Mouse (Mus musculus): Measurements from ENCODE around the gene Tpo. TPM values are rescaled to one million over a fixed set of nuclear protein-coding genes. Genes with fewer than 3 reads are reported as not detected.

Gene Tpo
- polyA plus RNA-seq (2014; fragmentation: Nextera tagmentation; extraction: Ambion mirVana), result not detected in 2 replicates

DNA sequence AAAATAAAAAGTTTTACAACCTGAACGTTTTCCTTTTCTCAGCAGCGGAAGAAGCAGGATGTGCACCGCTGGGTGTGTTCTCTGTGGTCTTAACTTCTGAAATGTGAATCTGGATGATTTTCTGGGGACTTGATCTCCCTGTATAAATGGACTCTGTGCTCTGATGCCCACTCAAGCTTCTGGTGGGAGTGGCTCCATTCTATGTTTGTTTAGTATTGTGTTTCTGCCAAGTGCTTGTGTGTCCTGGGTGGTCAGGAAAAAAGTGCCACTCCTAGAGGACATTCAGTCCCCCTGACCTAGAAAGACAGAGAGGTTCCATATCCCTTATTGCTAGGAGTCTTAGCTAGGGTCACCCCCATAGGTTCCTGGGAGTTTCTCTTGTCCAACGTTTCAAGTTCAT, at the start of gene Tpo:
Gene Tpo, minus strand, starts transcription at position 101 of the 400 bp plus-strand sequence.
- Histone ChIP-seq H3K9ac (ENCODE audit: low read length) (no peak within 1 kb of the TSS), H3K27ac (ENCODE audit: low read depth, low read length) (no peak within 1 kb of the TSS), H3K4me2 (no peak within 1 kb of the TSS), H3K4me3 (ENCODE audit: low read depth, low read length) (no peak within 1 kb of the TSS), H3K9me3 (ENCODE audit: control insufficient read depth, low read length) (no peaks in the 10 kb centered on the region), H3K36me3 (ENCODE audit: control insufficient read depth, insufficient read depth, low read length) (no peaks in the 10 kb centered on the region), H3K27me3 (ENCODE audit: control insufficient read depth, insufficient read depth, low read length) (no peaks in the 10 kb centered on the region), H3K4me1 (ENCODE audit: control insufficient read depth, insufficient read depth, low read length) (no peaks in the 10 kb centered on the region)
- DNase-seq (ENCODE audit: low spot score, missing footprints) (no peak), ATAC-seq (ENCODE audit: low FRiP score) (no peak)
- WGBS, result 96% methylated on average over 4 of the region's 4 CpGs

- ATAC-seq (ENCODE audit: low FRiP score) (no peak), DNase-seq (ENCODE audit: low spot score, missing footprints) (no peak)
- no peak overlapping the region for H3K4me2 ChIP-seq
- no peak overlapping the region for H3K9ac ChIP-seq (ENCODE audit: low read length)
- no peaks in the 10 kb centered on the region for H3K36me3 ChIP-seq (ENCODE audit: control insufficient read depth, insufficient read depth, low read length)
- no peaks in the 10 kb centered on the region for H3K9me3 ChIP-seq (ENCODE audit: control insufficient read depth, low read length)
- H3K27me3 ChIP-seq (ENCODE audit: control insufficient read depth, insufficient read depth, low read length), result no peaks in the 10 kb centered on the region
- 93% methylated on average over 3 of the region's 3 CpGs for WGBS
- H3K27ac ChIP-seq (ENCODE audit: low read depth, low read length), result no peak overlapping the region
- no peak overlapping the region for H3K4me3 ChIP-seq (ENCODE audit: low read depth, low read length)
- no peaks in the 10 kb centered on the region for H3K4me1 ChIP-seq (ENCODE audit: control insufficient read depth, insufficient read depth, low read length)
Measured at GRCm38 (mm10) chr12:30181721-30182120, 49.3 kb upstream of the Tpo start.

GRCm38 (mm10) chr12:30179623-30180022, 47.2 kb upstream of the Tpo start:
- DNase-seq (ENCODE audit: low spot score, missing footprints), result no peak

GRCm38 (mm10) chr12:30177966-30178365, 45.5 kb upstream of the Tpo start:
- ATAC-seq (ENCODE audit: low FRiP score), result no peak
- Histone ChIP-seq H3K36me3 (ENCODE audit: control insufficient read depth, insufficient read depth, low read length) (no peaks in the 10 kb centered on the region), H3K9me3 (ENCODE audit: control insufficient read depth, low read length) (no peaks in the 10 kb centered on the region), H3K4me2 (no peak overlapping the region), H3K27me3 (ENCODE audit: control insufficient read depth, insufficient read depth, low read length) (no peaks in the 10 kb centered on the region), H3K27ac (ENCODE audit: low read depth, low read length) (no peak overlapping the region), H3K4me3 (ENCODE audit: low read depth, low read length) (no peak overlapping the region), H3K4me1 (ENCODE audit: control insufficient read depth, insufficient read depth, low read length) (no peaks in the 10 kb centered on the region), H3K9ac (ENCODE audit: low read length) (no peak overlapping the region)
- 90% methylated on average over 6 of the region's 6 CpGs for whole genome bisulfite sequencing
- DNase-seq (ENCODE audit: low spot score, missing footprints), result no peak

More at GRCm38 (mm10) chr12:30179623-30180022, 47.2 kb upstream of the Tpo start:
- no peaks in the 10 kb centered on the region for H3K9me3 ChIP-seq (ENCODE audit: control insufficient read depth, low read length)
- no peak overlapping the region for H3K9ac ChIP-seq (ENCODE audit: low read length)
- no peak overlapping the region for H3K27ac ChIP-seq (ENCODE audit: low read depth, low read length)
- H3K27me3 ChIP-seq (ENCODE audit: control insufficient read depth, insufficient read depth, low read length), result no peaks in the 10 kb centered on the region
- H3K4me2 ChIP-seq, result no peak overlapping the region
- no peaks in the 10 kb centered on the region for H3K36me3 ChIP-seq (ENCODE audit: control insufficient read depth, insufficient read depth, low read length)
- H3K4me3 ChIP-seq (ENCODE audit: low read depth, low read length), result no peak overlapping the region
- H3K4me1 ChIP-seq (ENCODE audit: control insufficient read depth, insufficient read depth, low read length), result no peaks in the 10 kb centered on the region
- WGBS, result 78% methylated on average over 1 of the region's 1 CpGs
- no peak for ATAC-seq (ENCODE audit: low FRiP score)

- no peak for DNase-seq (ENCODE audit: low spot score, missing footprints)
- 84% methylated on average over 2 of the region's 2 CpGs for WGBS
- H3K27ac ChIP-seq (ENCODE audit: low read depth, low read length), result no peak overlapping the region
- no peaks in the 10 kb centered on the region for H3K36me3 ChIP-seq (ENCODE audit: control insufficient read depth, insufficient read depth, low read length)
- H3K4me2 ChIP-seq, result no peak overlapping the region
- ATAC-seq (ENCODE audit: low FRiP score), result no peak
- H3K9ac ChIP-seq (ENCODE audit: low read length), result no peak overlapping the region
- no peak overlapping the region for H3K4me3 ChIP-seq (ENCODE audit: low read depth, low read length)
- H3K27me3 ChIP-seq (ENCODE audit: control insufficient read depth, insufficient read depth, low read length), result no peaks in the 10 kb centered on the region
- no peaks in the 10 kb centered on the region for H3K4me1 ChIP-seq (ENCODE audit: control insufficient read depth, insufficient read depth, low read length)
- no peaks in the 10 kb centered on the region for H3K9me3 ChIP-seq (ENCODE audit: control insufficient read depth, low read length)
Measured at GRCm38 (mm10) chr12:30177529-30177928, 45.1 kb upstream of the Tpo start.

GRCm38 (mm10) chr12:30168491-30168890, 36.1 kb upstream of the Tpo start:
- Histone ChIP-seq H3K4me2 (no peak overlapping the region), H3K27ac (ENCODE audit: low read depth, low read length) (no peak overlapping the region), H3K27me3 (ENCODE audit: control insufficient read depth, insufficient read depth, low read length) (no peaks in the 10 kb centered on the region), H3K36me3 (ENCODE audit: control insufficient read depth, insufficient read depth, low read length) (no peaks in the 10 kb centered on the region), H3K4me3 (ENCODE audit: low read depth, low read length) (no peak overlapping the region), H3K9ac (ENCODE audit: low read length) (no peak overlapping the region), H3K4me1 (ENCODE audit: control insufficient read depth, insufficient read depth, low read length) (no peaks in the 10 kb centered on the region), H3K9me3 (ENCODE audit: control insufficient read depth, low read length) (no peaks in the 10 kb centered on the region)
- no peak for DNase-seq (ENCODE audit: low spot score, missing footprints)
- ATAC-seq (ENCODE audit: low FRiP score), result no peak
- 84% methylated on average over 3 of the region's 3 CpGs for WGBS

GRCm38 (mm10) chr12:30164538-30164937, 32.1 kb upstream of the Tpo start:
- H3K4me2 ChIP-seq, result no peak overlapping the region
- no peaks in the 10 kb centered on the region for H3K27me3 ChIP-seq (ENCODE audit: control insufficient read depth, insufficient read depth, low read length)
- no peak overlapping the region for H3K9ac ChIP-seq (ENCODE audit: low read length)
- no peak overlapping the region for H3K4me3 ChIP-seq (ENCODE audit: low read depth, low read length)
- no peaks in the 10 kb centered on the region for H3K4me1 ChIP-seq (ENCODE audit: control insufficient read depth, insufficient read depth, low read length)
- no peaks in the 10 kb centered on the region for H3K9me3 ChIP-seq (ENCODE audit: control insufficient read depth, low read length)
- no peak for DNase-seq (ENCODE audit: low spot score, missing footprints)
- 92% methylated on average over 5 of the region's 5 CpGs for WGBS
- ATAC-seq (ENCODE audit: low FRiP score), result no peak
- H3K36me3 ChIP-seq (ENCODE audit: control insufficient read depth, insufficient read depth, low read length), result no peaks in the 10 kb centered on the region
- H3K27ac ChIP-seq (ENCODE audit: low read depth, low read length), result no peak overlapping the region

DNA sequence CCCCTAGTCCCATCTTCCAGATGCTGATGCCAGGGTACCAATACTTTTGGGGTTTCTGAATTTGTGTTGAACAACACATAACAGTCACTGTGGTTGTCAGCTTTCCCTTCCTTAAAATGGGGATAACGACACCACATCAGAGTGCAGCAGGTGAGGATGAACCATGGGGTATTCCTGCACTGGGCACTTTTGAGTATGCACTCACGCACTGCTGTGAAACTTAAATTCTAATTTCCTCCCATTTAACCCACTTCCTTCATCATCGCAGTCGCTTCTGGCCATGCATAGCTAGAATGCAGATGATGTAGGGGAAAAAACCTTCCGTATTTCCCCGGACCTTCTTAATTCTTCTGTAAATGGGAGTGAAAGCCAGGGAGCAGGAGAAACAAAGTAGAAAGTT, 31.6 kb upstream of the Tpo start:
- no peaks in the 10 kb centered on the region for H3K27me3 ChIP-seq (ENCODE audit: control insufficient read depth, insufficient read depth, low read length)
- H3K9ac ChIP-seq (ENCODE audit: low read length), result no peak overlapping the region
- no peaks in the 10 kb centered on the region for H3K9me3 ChIP-seq (ENCODE audit: control insufficient read depth, low read length)
- no peak overlapping the region for H3K4me3 ChIP-seq (ENCODE audit: low read depth, low read length)
- no peak overlapping the region for H3K4me2 ChIP-seq
- H3K36me3 ChIP-seq (ENCODE audit: control insufficient read depth, insufficient read depth, low read length), result no peaks in the 10 kb centered on the region
- H3K4me1 ChIP-seq (ENCODE audit: control insufficient read depth, insufficient read depth, low read length), result no peaks in the 10 kb centered on the region
- WGBS, result 95% methylated on average over 6 of the region's 6 CpGs
- DNase-seq (ENCODE audit: low spot score, missing footprints) (no peak), ATAC-seq (ENCODE audit: low FRiP score) (no peak)
- no peak overlapping the region for H3K27ac ChIP-seq (ENCODE audit: low read depth, low read length)

DNA sequence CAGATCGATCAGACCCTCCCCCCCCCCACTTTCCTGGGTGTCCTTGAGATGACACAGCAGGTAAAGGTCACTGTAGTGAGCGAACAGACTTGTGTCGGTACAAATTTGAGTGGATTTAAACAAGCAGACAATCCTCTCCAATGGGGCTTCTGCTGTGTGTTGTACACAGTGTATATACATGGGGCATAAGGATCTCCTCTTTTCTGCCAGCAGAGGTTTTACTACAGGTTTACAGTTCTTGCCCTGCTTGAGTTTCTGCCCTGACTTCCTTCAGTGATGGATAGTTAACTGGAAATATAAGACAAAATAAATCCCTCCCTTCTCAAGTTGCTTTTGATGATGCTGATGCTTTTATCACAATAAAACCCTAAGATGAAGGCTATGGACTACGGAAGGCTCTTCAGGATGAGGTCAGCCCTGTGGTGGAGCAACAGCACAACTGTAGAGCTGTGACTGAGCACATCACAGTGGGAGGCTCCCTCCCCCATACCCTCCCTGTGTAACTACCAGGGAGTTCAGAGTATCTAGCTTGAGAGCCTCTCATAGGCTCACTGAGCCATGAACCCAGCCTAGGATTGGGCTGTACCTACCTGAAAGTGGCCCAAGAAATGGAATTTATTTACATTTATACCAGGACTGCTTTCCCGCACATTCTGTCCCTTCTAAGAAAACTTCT, 29.4 kb upstream of the Tpo start:
- Histone ChIP-seq H3K9ac (ENCODE audit: low read length) (no peak overlapping the region), H3K4me3 (ENCODE audit: low read depth, low read length) (no peak overlapping the region), H3K27me3 (ENCODE audit: control insufficient read depth, insufficient read depth, low read length) (no peaks in the 10 kb centered on the region), H3K4me2 (no peak overlapping the region), H3K9me3 (ENCODE audit: control insufficient read depth, low read length) (no peaks in the 10 kb centered on the region), H3K4me1 (ENCODE audit: control insufficient read depth, insufficient read depth, low read length) (no peaks in the 10 kb centered on the region), H3K36me3 (ENCODE audit: control insufficient read depth, insufficient read depth, low read length) (no peaks in the 10 kb centered on the region), H3K27ac (ENCODE audit: low read depth, low read length) (no peak overlapping the region)
- ATAC-seq (ENCODE audit: low FRiP score), result no peak
- WGBS, result 85% methylated on average over 5 of the region's 5 CpGs
- no peak for DNase-seq (ENCODE audit: low spot score, missing footprints)
